Mouse (Mus musculus) forebrain, embryonic 11.5 days (tissue): ENCODE data around the gene Cdc123. TPM values are rescaled to one million over a fixed set of nuclear protein-coding genes. Genes with fewer than 3 reads are reported as not detected.

ENCODE experiments used
- ATAC-seq: fragments of 200-750 bp; cut with Nextera tagmentation; replicated peaks from 2 replicates; pipeline ENCODE4 v1.8.0; 2017; ENCODE audit warnings: moderate TSS enrichment; ENCODE audit not compliant: low FRiP score
- DNase-seq: peaks from one replicate; pipeline ENCODE4 v3.0.0-alpha.2; 2017; ENCODE audit warnings: low spot score
- H3K27ac ChIP-seq: fragments of 300-500 bp; sonication (generic); 2 replicates; pipeline ENCODE4 v1.5.1; 2014; ENCODE audit warnings: low read depth, low read length
- H3K27me3 ChIP-seq: fragments of 300-500 bp; sonication (generic); 2 replicates; pipeline ENCODE4 v1.6.1; 2014; ENCODE audit warnings: mild to moderate bottlenecking, low read length, mixed read lengths; ENCODE audit not compliant: control insufficient read depth, insufficient read depth
- H3K36me3 ChIP-seq: fragments of 300-500 bp; sonication (generic); 2 replicates; pipeline ENCODE4 v1.6.1; 2014; ENCODE audit warnings: mild to moderate bottlenecking, low read length, moderate library complexity, mixed read lengths; ENCODE audit not compliant: control insufficient read depth, insufficient read depth
- H3K4me1 ChIP-seq: fragments of 300-500 bp; sonication (generic); replicated peaks from 2 replicates; pipeline ENCODE4 v1.6.1; 2014; ENCODE audit warnings: low read length, mixed read lengths; ENCODE audit not compliant: control insufficient read depth, insufficient read depth
- H3K4me2 ChIP-seq: fragments of 300-500 bp; sonication (generic); 2 replicates; pipeline ENCODE4 v1.6.1; 2014; ENCODE audit warnings: low read depth, mild to moderate bottlenecking, low read length, moderate library complexity, mixed read lengths; ENCODE audit not compliant: severe bottlenecking
- H3K4me3 ChIP-seq: fragments of 300-500 bp; sonication (generic); 2 replicates; pipeline ENCODE4 v1.5.1; 2014; ENCODE audit warnings: low read depth, low read length
- H3K9ac ChIP-seq: fragments of 300-500 bp; sonication (generic); 2 replicates; pipeline ENCODE4 v1.6.1; 2014; ENCODE audit warnings: low read length
- H3K9me3 ChIP-seq: fragments of 300-500 bp; sonication (generic); 2 replicates; pipeline ENCODE4 v1.6.1; 2016; ENCODE audit warnings: low read length, mixed read lengths; ENCODE audit not compliant: control insufficient read depth
- WGBS: fragments of 180-500 bp; shearing (Covaris S2); extraction: QIAGEN DNeasy Blood & Tissue Kit; methylation state at CpG from one replicate; pipeline ENCODE4 v1.1.7; 2014; 5-methylcytosine and 5-hydroxymethylcytosine counted together
- polyA plus RNA-seq: library from polyadenylated mRNA; unstranded; fragments of >200 nt; fragmentation: Nextera tagmentation; extraction: Ambion mirVana; gene quantifications from 2 replicates; pipeline ENCODE4 v1.2.1, GENCODE M21; 2014

Gene Cdc123
- polyA plus RNA-seq, 1 experiment from 2014 or later: 340 TPM

DNA sequence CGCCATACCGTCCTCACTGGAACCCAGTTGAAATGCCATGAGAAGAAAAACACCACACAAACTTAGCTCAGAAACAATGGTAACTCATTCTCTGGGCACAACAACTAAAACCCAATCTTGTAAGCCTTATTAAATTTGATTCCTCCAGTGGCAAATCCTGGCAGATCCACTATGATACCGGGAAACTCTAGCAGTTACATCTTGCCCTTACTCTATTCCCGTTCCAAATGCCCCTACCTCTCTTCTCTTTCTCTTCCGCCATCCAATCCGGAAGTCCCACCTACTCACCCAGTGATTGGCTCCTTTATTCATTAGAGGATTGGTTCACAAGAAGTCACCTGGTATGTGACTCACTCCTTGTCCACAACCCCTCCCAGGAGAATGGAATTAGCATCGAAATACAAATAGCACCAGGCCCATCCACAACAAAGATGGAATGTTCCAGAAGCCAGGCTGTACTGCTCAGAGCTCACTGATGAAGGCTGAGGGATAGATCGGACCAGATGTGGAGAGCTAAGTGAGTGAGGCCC is 84.4 kb downstream of the Cdc123 start:
- H3K4me2 ChIP-seq: no peak overlapping the region
- 90% methylated on average over 8 of the region's 8 CpGs for WGBS
- H3K36me3 ChIP-seq: no peaks in the 10 kb centered on the region
- ATAC-seq: no peak
- no peaks in the 10 kb centered on the region for H3K27me3 ChIP-seq
- H3K9me3 ChIP-seq: no peaks in the 10 kb centered on the region
- H3K27ac ChIP-seq: no peak overlapping the region
- H3K4me1 ChIP-seq: no peaks in the 10 kb centered on the region
- DNase-seq: no peak
- H3K4me3 ChIP-seq: no peak overlapping the region
- no peak overlapping the region for H3K9ac ChIP-seq

DNA sequence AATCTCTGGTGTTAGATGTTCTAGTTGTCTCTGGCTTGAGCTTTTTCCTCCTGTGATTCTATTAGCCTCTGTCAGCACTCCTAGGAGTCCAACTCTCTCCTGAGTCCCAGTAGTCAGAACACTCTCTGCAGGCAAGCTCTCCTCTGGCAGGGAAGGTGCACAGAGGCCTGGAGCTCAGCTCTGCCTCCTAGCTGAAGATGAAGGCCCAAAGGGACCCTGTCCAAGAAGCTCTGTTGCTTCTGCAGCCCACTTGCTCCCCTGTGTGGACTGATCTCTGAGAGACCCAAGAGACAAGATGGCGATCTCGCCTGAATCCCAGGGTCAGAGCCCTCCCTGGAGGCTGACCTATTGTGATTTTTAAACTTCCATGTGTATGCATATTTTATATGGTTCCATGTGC is 86.4 kb downstream of the Cdc123 start:
- no peak overlapping the region for H3K4me2 ChIP-seq
- H3K4me3 ChIP-seq: no peak overlapping the region
- H3K9ac ChIP-seq: no peak overlapping the region
- H3K9me3 ChIP-seq: no peaks in the 10 kb centered on the region
- no peak overlapping the region for H3K27ac ChIP-seq
- WGBS: 79% methylated on average over 2 of the region's 2 CpGs
- H3K4me1 ChIP-seq: no peaks in the 10 kb centered on the region
- H3K36me3 ChIP-seq: no peaks in the 10 kb centered on the region
- H3K27me3 ChIP-seq: no peaks in the 10 kb centered on the region
- DNase-seq: no peak
- ATAC-seq: no peak

DNA sequence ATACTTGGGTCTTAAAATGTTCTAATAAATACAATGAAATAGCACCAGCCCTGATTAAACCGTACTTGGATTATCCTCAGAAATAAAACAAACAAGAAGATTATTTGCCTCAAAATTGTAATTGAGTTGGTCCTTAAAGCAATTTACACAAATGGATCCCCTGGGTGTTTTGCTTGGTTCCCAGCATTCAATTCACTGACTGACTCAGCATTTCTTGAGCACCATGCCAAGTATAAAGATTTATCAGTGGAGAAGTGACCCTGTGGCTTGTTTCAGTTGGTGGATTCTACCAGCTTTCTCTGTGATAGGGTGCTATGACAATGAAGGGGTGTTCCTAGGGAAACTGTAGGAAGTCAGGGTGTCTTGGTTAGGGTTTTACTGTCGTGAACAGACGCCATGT is 94.1 kb downstream of the Cdc123 start:
- Histone ChIP-seq H3K4me2 (no peak overlapping the region), H3K4me1 (no peaks in the 10 kb centered on the region), H3K36me3 (no peaks in the 10 kb centered on the region), H3K4me3 (no peak overlapping the region), H3K27me3 (no peaks in the 10 kb centered on the region), H3K9ac (no peak overlapping the region), H3K9me3 (no peaks in the 10 kb centered on the region), H3K27ac (no peak overlapping the region)
- 93% methylated on average over 3 of the region's 3 CpGs for whole genome bisulfite sequencing
- DNase-seq (no peak), ATAC-seq (no peak)

DNA sequence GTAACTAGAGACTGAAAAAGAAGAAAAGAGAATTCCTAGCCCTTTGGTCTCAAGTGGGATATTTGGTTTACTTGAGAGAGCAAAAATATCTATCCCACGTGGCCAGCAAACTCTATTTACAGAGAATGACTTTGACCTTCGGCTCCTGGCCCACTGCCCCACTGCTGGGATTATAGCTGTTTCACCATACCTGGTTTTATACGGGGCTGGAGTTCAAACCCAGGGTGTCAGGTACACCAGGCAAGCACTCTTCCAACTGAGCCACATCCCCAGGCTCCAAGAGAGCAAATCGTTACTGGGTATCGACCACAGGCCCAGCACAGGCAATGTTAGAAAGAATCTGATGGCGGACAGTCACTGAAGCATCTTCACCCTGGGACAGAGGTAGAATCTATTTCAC is 95.8 kb downstream of the Cdc123 start:
- H3K4me2 ChIP-seq: no peak overlapping the region
- no peak overlapping the region for H3K27ac ChIP-seq
- H3K27me3 ChIP-seq: no peaks in the 10 kb centered on the region
- H3K9me3 ChIP-seq: no peaks in the 10 kb centered on the region
- no peak overlapping the region for H3K9ac ChIP-seq
- no peaks in the 10 kb centered on the region for H3K4me1 ChIP-seq
- DNase-seq: no peak
- WGBS: 90% methylated on average over 6 of the region's 6 CpGs
- no peaks in the 10 kb centered on the region for H3K36me3 ChIP-seq
- H3K4me3 ChIP-seq: no peak overlapping the region
- ATAC-seq: no peak

DNA sequence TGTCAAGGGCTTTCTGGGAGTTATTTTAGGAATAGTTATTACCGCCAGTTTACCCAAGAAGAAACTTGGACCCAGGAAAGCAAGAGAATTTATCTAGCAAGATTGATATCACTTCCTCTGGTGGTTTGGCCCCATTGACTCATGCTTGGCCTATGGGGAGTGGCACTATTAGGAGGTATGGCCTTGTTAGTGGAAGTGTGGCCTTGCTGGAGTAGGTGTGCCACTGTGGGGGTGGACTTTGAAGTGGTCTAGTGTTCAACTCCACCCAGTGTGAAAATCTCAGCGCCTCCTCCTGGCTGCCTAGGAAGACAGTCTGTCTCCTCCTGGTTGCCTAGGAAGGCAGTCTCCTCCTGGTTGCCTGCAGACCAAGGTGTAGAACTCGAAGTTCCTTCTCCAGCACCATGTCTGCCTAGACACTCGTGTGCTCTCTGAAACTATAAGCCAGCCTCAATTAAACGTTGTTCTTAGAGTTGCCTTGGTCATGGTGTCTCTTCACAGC is 97.4 kb downstream of the Cdc123 start:
- ATAC-seq (no peak), DNase-seq (no peak)
- Histone ChIP-seq H3K4me2 (no peak overlapping the region), H3K27me3 (no peaks in the 10 kb centered on the region), H3K4me1 (no peaks in the 10 kb centered on the region), H3K9me3 (no peaks in the 10 kb centered on the region), H3K36me3 (no peaks in the 10 kb centered on the region), H3K9ac (no peak overlapping the region), H3K27ac (no peak overlapping the region), H3K4me3 (no peak overlapping the region)
- 82% methylated on average over 5 of the region's 5 CpGs for WGBS

DNA sequence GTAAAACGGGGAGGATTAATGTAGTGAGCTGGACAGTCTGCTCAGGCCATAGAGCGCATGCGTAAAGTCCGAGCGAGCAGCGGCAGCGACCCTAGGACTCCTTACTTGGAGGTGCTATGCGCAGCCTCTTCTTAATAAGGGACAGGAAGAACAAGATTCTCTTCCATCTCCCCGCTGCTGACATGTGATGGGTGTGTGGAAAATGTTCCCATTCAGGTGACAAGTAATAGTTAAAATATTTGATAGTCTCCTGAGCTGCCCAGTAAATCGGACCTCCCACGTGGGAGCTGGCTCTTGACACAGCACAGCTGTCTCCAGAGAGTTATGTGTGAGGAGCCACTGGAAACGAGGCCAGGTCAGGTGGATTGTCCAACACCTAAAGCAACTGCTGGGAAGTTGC is 98.4 kb downstream of the Cdc123 start:
- Histone ChIP-seq H3K4me2 (no peak overlapping the region), H3K27me3 (no peaks in the 10 kb centered on the region), H3K4me3 (no peak overlapping the region), H3K36me3 (no peaks in the 10 kb centered on the region), H3K9ac (no peak overlapping the region), H3K9me3 (no peaks in the 10 kb centered on the region), H3K4me1 (no peaks in the 10 kb centered on the region), H3K27ac (no peak overlapping the region)
- DNase-seq: no peak
- no peak for ATAC-seq
- 87% methylated on average over 12 of the region's 12 CpGs for WGBS

Other genes starting within 250 kb of the Cdc123 start
- gene Camk1d, start 130.6 kb downstream of the Cdc123 start, polyA plus RNA-seq: 2.1 and 2.2 TPM in 2 replicates
- 90.5 and 103 TPM in 2 replicates for gene Nudt5, start 145 bp downstream of the Cdc123 start, polyA plus RNA-seq
- gene Gm13199, start 17.8 kb upstream of the Cdc123 start, polyA plus RNA-seq: 2.3 and 2.9 TPM in 2 replicates
- 77.3 and 88.3 TPM in 2 replicates for gene Sec61a2, start 50.3 kb upstream of the Cdc123 start, polyA plus RNA-seq
- gene Dhtkd1, start 97.6 kb upstream of the Cdc123 start, polyA plus RNA-seq: 4.0 and 5.0 TPM in 2 replicates
- gene Upf2, start 106.3 kb upstream of the Cdc123 start, polyA plus RNA-seq: 13.5 and 14.2 TPM in 2 replicates